Mouse (Mus musculus) MEL (cell line): ENCODE results near the gene Grik4. TPM values are rescaled to one million over a fixed set of nuclear protein-coding genes. Genes with fewer than 3 reads are reported as not detected.

Experiments
- DNase-seq: peaks from one replicate; pipeline ENCODE4 v3.0.0; 2011; ENCODE audit warnings: low read depth, low spot score
- H3K27ac ChIP-seq: 2 replicates; pipeline ENCODE4 v1.5.1; 2012; ENCODE audit warnings: low read depth, mild to moderate bottlenecking, control low read depth, low read length, moderate library complexity; ENCODE audit not compliant: control insufficient read depth
- H3K27me3 ChIP-seq, 2 experiments: fragments of 150-350 bp in 1 of 2; sonication (generic) in 1 of 2; 2 replicates each; pipeline ENCODE4 v1.6.1; 2012; ENCODE audit warnings: low read length in 2 of 2, mild to moderate bottlenecking in 2 of 2, improper control_type of control experiment in 1 of 2, moderate library complexity in 1 of 2; ENCODE audit not compliant: insufficient read depth in 2 of 2, control insufficient read depth in 1 of 2
- H3K36me3 ChIP-seq, 2 experiments: 2 replicates each; pipeline ENCODE4 v1.6.1; 2012 to 2014; ENCODE audit warnings: low read length in 2 of 2, improper control_type of control experiment in 1 of 2, inconsistent platforms in 1 of 2, mild to moderate bottlenecking in 1 of 2; ENCODE audit not compliant: insufficient read depth in 2 of 2, control insufficient read depth in 1 of 2
- H3K4me1 ChIP-seq, 2 experiments: fragments of 150-350 bp in 1 of 2; sonication (generic) in 1 of 2; 2 replicates each; pipeline ENCODE4 v1.6.1; 2012; ENCODE audit warnings: low read length in 2 of 2, improper control_type of control experiment in 1 of 2, mild to moderate bottlenecking in 1 of 2; ENCODE audit not compliant: insufficient read depth in 2 of 2, control insufficient read depth in 1 of 2
- H3K4me3 ChIP-seq, 2 experiments: fragments of 150-350 bp in 1 of 2; sonication (generic) in 1 of 2; 2 replicates each; pipeline ENCODE4 v1.5.1; 2012; ENCODE audit warnings: low read depth in 2 of 2, low read length in 2 of 2, mild to moderate bottlenecking in 2 of 2, moderate library complexity in 2 of 2, control low read depth in 1 of 2, improper control_type of control experiment in 1 of 2; ENCODE audit not compliant: control insufficient read depth in 1 of 2, insufficient read depth in 1 of 2
- H3K79me2 ChIP-seq: 2 replicates; pipeline ENCODE4 v1.6.1; 2012; ENCODE audit warnings: mild to moderate bottlenecking, low read length, moderate library complexity; ENCODE audit not compliant: control insufficient read depth, poor library complexity, insufficient read depth
- H3K9ac ChIP-seq: 2 replicates; pipeline ENCODE4 v1.6.1; 2012; ENCODE audit warnings: low read depth, mild to moderate bottlenecking, control low read depth, low read length, moderate library complexity; ENCODE audit not compliant: control insufficient read depth, poor library complexity, severe bottlenecking
- H3K9me3 ChIP-seq: fragments of 150-350 bp; sonication (generic); replicated peaks from 2 replicates; pipeline ENCODE4 v1.6.1; 2012; ENCODE audit warnings: mild to moderate bottlenecking, low read length, improper control_type of control experiment, moderate library complexity; ENCODE audit not compliant: insufficient read depth
- CHD1 ChIP-seq: IDR thresholded peaks from 2 replicates; pipeline ENCODE4 v1.6.1; 2012; ENCODE audit warnings: low read depth, mild to moderate bottlenecking, inconsistent platforms, low read length, improper control_type of control experiment
- CTCF ChIP-seq, 3 experiments: IDR thresholded peaks in 2 of 3; conservative IDR thresholded peaks in 1 of 3; 2 replicates each; pipeline ENCODE4 v1.5.1; 2011 to 2012; ENCODE audit warnings: low read length in 3 of 3, low read depth in 2 of 3, mild to moderate bottlenecking in 2 of 3, improper control_type of control experiment in 1 of 3, inconsistent platforms in 1 of 3, mixed read lengths in 1 of 3, moderate library complexity in 1 of 3; ENCODE audit not compliant: control insufficient read depth in 1 of 3, insufficient read depth in 1 of 3, poor library complexity in 1 of 3, severe bottlenecking in 1 of 3
- E2F4 ChIP-seq: IDR thresholded peaks from 2 replicates; pipeline ENCODE4 v1.6.1; 2011; ENCODE audit warnings: low read depth, low read length, improper control_type of control experiment, borderline replicate concordance
- ETS1 ChIP-seq: IDR thresholded peaks from 2 replicates; pipeline ENCODE4 v1.6.1; 2012; ENCODE audit warnings: low read depth, mild to moderate bottlenecking, inconsistent platforms, low read length, improper control_type of control experiment, moderate library complexity
- GABPA ChIP-seq: IDR thresholded peaks from 2 replicates; pipeline ENCODE4 v1.6.1; 2012; ENCODE audit warnings: low read depth, mild to moderate bottlenecking, inconsistent platforms, low read length, improper control_type of control experiment, moderate library complexity
- JUND ChIP-seq: IDR thresholded peaks from 2 replicates; pipeline ENCODE4 v1.6.1; 2011; ENCODE audit warnings: low read depth, mild to moderate bottlenecking, improper control_type of control experiment, low read length
- MAFK ChIP-seq: IDR thresholded peaks from 2 replicates; pipeline ENCODE4 v1.6.1; 2011; ENCODE audit warnings: low read depth, mild to moderate bottlenecking, low read length, improper control_type of control experiment, borderline replicate concordance
- MAX ChIP-seq: IDR thresholded peaks from 2 replicates; pipeline ENCODE4 v1.6.1; 2011; ENCODE audit warnings: low read length, improper control_type of control experiment
- MEF2A ChIP-seq: IDR thresholded peaks from 2 replicates; pipeline ENCODE4 v1.6.1; 2014; ENCODE audit warnings: low read depth, mild to moderate bottlenecking, inconsistent platforms, low read length, improper control_type of control experiment; ENCODE audit not compliant: poor library complexity, insufficient replicate concordance, severe bottlenecking; ENCODE audit errors: extremely low read depth
- MYC ChIP-seq: IDR thresholded peaks from 2 replicates; pipeline ENCODE4 v1.6.1; 2011; ENCODE audit warnings: low read depth, mild to moderate bottlenecking, low read length, improper control_type of control experiment, moderate library complexity
- NELFE ChIP-seq: IDR thresholded peaks from 2 replicates; pipeline ENCODE4 v1.6.1; 2011; ENCODE audit warnings: low read depth, low read length, improper control_type of control experiment
- NRF1 ChIP-seq: IDR thresholded peaks from 2 replicates; pipeline ENCODE4 v1.6.1; 2014; ENCODE audit warnings: low read depth, mild to moderate bottlenecking, inconsistent platforms, low read length, improper control_type of control experiment, moderate library complexity; ENCODE audit not compliant: poor library complexity, insufficient read depth, severe bottlenecking
- RCOR1 ChIP-seq: IDR thresholded peaks from 2 replicates; pipeline ENCODE4 v1.6.1; 2012; ENCODE audit warnings: low read depth, mild to moderate bottlenecking, inconsistent platforms, low read length, improper control_type of control experiment
- TAL1 ChIP-seq: IDR thresholded peaks from 2 replicates; pipeline ENCODE4 v1.6.1; 2012; ENCODE audit warnings: mild to moderate bottlenecking, inconsistent platforms, low read length, moderate library complexity, mixed read lengths
- TBP ChIP-seq: IDR thresholded peaks from 2 replicates; pipeline ENCODE4 v1.8.0; 2011; ENCODE audit warnings: low read depth, low read length, improper control_type of control experiment
- TCF12 ChIP-seq: IDR thresholded peaks from 2 replicates; pipeline ENCODE4 v1.6.1; 2014; ENCODE audit warnings: low read depth, mild to moderate bottlenecking, inconsistent platforms, low read length, improper control_type of control experiment, moderate library complexity
- UBTF ChIP-seq: IDR thresholded peaks from 2 replicates; pipeline ENCODE4 v1.6.1; 2012; ENCODE audit warnings: low read depth, mild to moderate bottlenecking, inconsistent platforms, low read length, improper control_type of control experiment, moderate library complexity, borderline replicate concordance; ENCODE audit not compliant: insufficient read depth
- USF2 ChIP-seq, 2 experiments: IDR thresholded peaks; 2 replicates each; pipeline ENCODE4 v1.6.1; 2011 to 2012; ENCODE audit warnings: improper control_type of control experiment in 2 of 2, low read length in 2 of 2, borderline replicate concordance in 1 of 2, inconsistent platforms in 1 of 2, low read depth in 1 of 2, mild to moderate bottlenecking in 1 of 2; ENCODE audit not compliant: insufficient read depth in 1 of 2
- ZC3H11A ChIP-seq: IDR thresholded peaks from 2 replicates; pipeline ENCODE4 v1.6.1; 2012; ENCODE audit warnings: low read depth, mild to moderate bottlenecking, inconsistent platforms, low read length, improper control_type of control experiment
- polyA plus RNA-seq, 2 experiments: library from polyadenylated mRNA; stranded (reverse) in 1 of 2; unstranded in 1 of 2; fragments of >175 nt in 1 of 2; fragments of >200 nt in 1 of 2; gene quantifications; 2 replicates each; pipeline versions ENCODE4 v1.2.1 to v1.2.4; 2012; ENCODE audit warnings: low replicate concordance in 2 of 2, low read depth in 1 of 2; ENCODE audit not compliant: insufficient read length in 2 of 2, insufficient read depth in 1 of 2, missing spikeins in 1 of 2
- total RNA-seq: library from RNA; depleted of rRNA; stranded (reverse); fragments of 300-350 nt; gene quantifications from 2 replicates; pipeline ENCODE4 v1.2.3, GENCODE M21; 2012

Grik4 gene
- total and polyA plus RNA-seq, 3 experiments, result 0.17 TPM; not detected in 2

DNA sequence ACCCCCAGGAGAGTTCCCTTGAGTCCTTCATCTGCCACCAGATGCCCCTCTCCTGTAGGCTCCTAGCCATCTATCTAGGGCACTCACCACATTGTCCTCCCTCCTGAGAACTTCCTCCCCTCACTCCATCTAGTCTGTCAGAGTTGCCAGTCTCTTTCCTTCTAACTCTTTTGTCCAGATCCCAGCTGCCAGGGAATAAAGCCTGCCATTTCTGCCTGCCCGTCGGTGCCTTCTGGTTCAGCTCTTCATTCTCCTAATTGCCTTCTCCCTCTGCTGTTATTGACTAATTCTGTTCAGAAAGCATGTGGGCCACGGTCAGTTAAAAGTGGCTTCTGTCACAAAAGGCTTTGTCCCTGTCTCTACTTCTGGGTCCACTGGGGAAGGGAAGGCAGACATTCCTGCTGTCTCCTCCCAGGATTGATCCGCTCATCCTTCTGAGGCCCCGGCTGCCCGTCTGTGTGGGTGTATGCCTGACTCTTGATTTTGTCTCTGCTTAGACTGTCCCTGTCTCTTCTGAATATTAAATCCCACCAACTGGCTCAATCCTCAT, 318.0 kb downstream of the Grik4 start:
- DNase-seq, result no peak
- Histone ChIP-seq H3K4me3 (no peak overlapping the region), H3K27me3 (no peaks in the 10 kb centered on the region), H3K4me1 (no peaks in the 10 kb centered on the region), H3K27ac (no peak overlapping the region)
- TF ChIP-seq UBTF (no peak), MEF2A (no peak), NELFE (no peak)
- TF ChIP-seq, all 39 proteins: peak for 0
- Histone ChIP-seq H3K79me2 (no peaks in the 10 kb centered on the region), H3K36me3 (no peaks in the 10 kb centered on the region), H3K9me3 (no peaks in the 10 kb centered on the region), H3K9ac (no peak overlapping the region)

DNA sequence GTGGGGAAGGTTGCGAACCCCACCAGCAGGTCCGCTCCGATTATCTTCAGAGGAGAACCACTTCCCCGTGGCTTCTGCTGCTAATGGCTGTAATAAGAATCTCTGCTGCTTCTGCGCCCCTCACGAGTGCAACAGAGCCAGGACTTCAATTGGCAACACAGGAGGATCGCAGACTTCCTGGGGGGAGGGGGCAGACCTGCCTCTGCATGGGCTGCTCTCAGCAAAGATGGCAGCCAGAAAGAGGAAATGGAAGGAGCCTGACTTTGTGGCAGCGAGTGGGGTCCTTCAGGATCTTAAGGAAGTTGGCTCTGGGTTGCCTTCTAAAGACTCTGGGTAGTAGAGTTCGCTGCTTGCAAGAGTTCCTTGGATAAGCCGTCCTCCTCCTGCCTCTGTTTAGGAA, 329.9 kb downstream of the Grik4 start:
- Histone ChIP-seq H3K4me3 (no peak overlapping the region), H3K27me3 (no peaks in the 10 kb centered on the region), H3K9me3 (no peaks in the 10 kb centered on the region), H3K4me1 (no peaks in the 10 kb centered on the region), H3K27ac (no peak overlapping the region), H3K9ac (no peak overlapping the region), H3K79me2 (no peaks in the 10 kb centered on the region), H3K36me3 (no peaks in the 10 kb centered on the region)
- TF ChIP-seq NELFE (no peak), JUND (no peak), TBP (no peak)
- DNase-seq, result no peak

DNA sequence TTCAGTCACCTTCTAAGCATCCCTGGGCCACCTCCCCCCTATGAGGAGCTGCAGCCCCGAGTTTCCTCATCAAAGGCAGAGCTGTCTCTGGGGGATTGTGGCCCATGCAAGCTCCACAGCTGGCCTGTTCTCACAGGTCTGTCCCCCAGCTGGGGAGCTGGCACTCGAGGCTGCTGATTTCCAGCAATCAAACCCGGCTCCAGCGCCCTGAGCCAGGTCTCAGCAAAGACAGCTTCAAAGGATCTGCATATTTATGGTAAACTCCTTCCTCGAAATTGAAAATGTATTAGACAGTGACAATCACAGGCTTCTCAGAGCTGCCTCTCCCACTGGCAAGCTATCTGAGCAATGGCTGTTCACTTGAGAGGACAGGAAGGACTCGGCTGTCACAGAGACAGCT, 330.5 kb downstream of the Grik4 start:
- no peaks in the 10 kb centered on the region for H3K36me3 ChIP-seq

More for the DNA sequence above, 330.5 kb downstream of the Grik4 start:
- no peak for DNase-seq
- Histone ChIP-seq H3K27me3 (no peaks in the 10 kb centered on the region), H3K27ac (no peak overlapping the region), H3K4me3 (no peak overlapping the region), H3K9me3 (no peaks in the 10 kb centered on the region), H3K9ac (no peak overlapping the region), H3K4me1 (no peaks in the 10 kb centered on the region), H3K79me2 (no peaks in the 10 kb centered on the region)
- TF ChIP-seq MAX, result no peak
- TF ChIP-seq MYC, result no peak
- TF ChIP-seq USF2 (IDR thresholded peaks at IDR 0.05; ENCODE audit: borderline replicate concordance in 1 of 2, insufficient read depth in 1 of 2, low read depth in 1 of 2, low read length in 2 of 2), result no peak
- TF ChIP-seq ZC3H11A, result no peak
- no peak for TF ChIP-seq GABPA
- TF ChIP-seq NRF1, result no peak
- no peak for TF ChIP-seq CTCF (IDR thresholded peaks at IDR 0.05 in 2 of 3, conservative IDR thresholded peaks at IDR 0.05 in 1 of 3; ENCODE audit: control insufficient read depth in 1 of 3, insufficient read depth in 1 of 3, low read depth in 2 of 3, low read length in 3 of 3, poor library complexity in 1 of 3, severe bottlenecking in 1 of 3)
- no peak for TF ChIP-seq E2F4
- no peak for TF ChIP-seq TAL1
- TF ChIP-seq CHD1, result no peak
- TF ChIP-seq RCOR1, result no peak
- no peak for TF ChIP-seq JUND
- TF ChIP-seq ETS1, result no peak
- no peak for TF ChIP-seq MAFK
- no peak for TF ChIP-seq TCF12
- no peak for TF ChIP-seq UBTF
